Mouse (Mus musculus) hindbrain, embryonic 11.5 days (tissue): ENCODE results near the gene Fbxo34. TPM values are rescaled to one million over a fixed set of nuclear protein-coding genes. Genes with fewer than 3 reads are reported as not detected.
A peak's percentile ranks its signal among the peaks of the same experiment; 100 is the strongest.

Experiments used
- ATAC-seq: fragments of 200-750 bp; cut with Nextera tagmentation; 2 replicates; pipeline ENCODE4 v1.8.0; 2017; ENCODE audit warnings: mild to moderate bottlenecking, moderate TSS enrichment, moderate library complexity; ENCODE audit not compliant: low FRiP score
- DNase-seq: peaks from one replicate; pipeline ENCODE4 v3.0.0-alpha.2; 2015; ENCODE audit warnings: low spot score
- H3K27ac ChIP-seq: fragments of 300-500 bp; sonication (generic); 2 replicates; pipeline ENCODE4 v1.5.1; 2014; ENCODE audit warnings: mild to moderate bottlenecking, low read depth, low read length
- H3K27me3 ChIP-seq: fragments of 300-500 bp; sonication (generic); 2 replicates; pipeline ENCODE4 v1.6.1; 2014; ENCODE audit warnings: mild to moderate bottlenecking, low read length, moderate library complexity, mixed read lengths; ENCODE audit not compliant: control insufficient read depth, insufficient read depth
- H3K36me3 ChIP-seq: fragments of 300-500 bp; sonication (generic); 2 replicates; pipeline ENCODE4 v1.6.1; 2014; ENCODE audit warnings: mild to moderate bottlenecking, low read length, moderate library complexity, mixed read lengths; ENCODE audit not compliant: control insufficient read depth, insufficient read depth
- H3K4me1 ChIP-seq: fragments of 300-500 bp; sonication (generic); replicated peaks from 2 replicates; pipeline ENCODE4 v1.6.1; 2014; ENCODE audit warnings: low read length, mixed read lengths; ENCODE audit not compliant: control insufficient read depth, insufficient read depth
- H3K4me2 ChIP-seq: fragments of 300-500 bp; sonication (generic); replicated peaks from 2 replicates; pipeline ENCODE4 v1.6.1; 2014; ENCODE audit warnings: mild to moderate bottlenecking, low read depth, low read length
- H3K4me3 ChIP-seq: fragments of 300-500 bp; sonication (generic); 2 replicates; pipeline ENCODE4 v1.5.1; 2014; ENCODE audit warnings: low read depth, low read length
- H3K9ac ChIP-seq: fragments of 300-500 bp; sonication (generic); 2 replicates; pipeline ENCODE4 v1.6.1; 2014; ENCODE audit warnings: low read depth, low read length
- H3K9me3 ChIP-seq: fragments of 300-500 bp; sonication (generic); 2 replicates; pipeline ENCODE4 v1.6.1; 2016; ENCODE audit warnings: low read length; ENCODE audit not compliant: control insufficient read depth
- WGBS: fragments of 180-500 bp; shearing (Covaris S2); extraction: QIAGEN DNeasy Blood & Tissue Kit; methylation state at CpG from one replicate; pipeline ENCODE4 v1.1.7; 2014; 5-methylcytosine and 5-hydroxymethylcytosine counted together
- polyA plus RNA-seq: library from polyadenylated mRNA; unstranded; fragments of >200 nt; fragmentation: Nextera tagmentation; extraction: Ambion mirVana; gene quantifications from 2 replicates; pipeline ENCODE4 v1.2.1, GENCODE M21; 2014

Fbxo34 gene
- polyA plus RNA-seq, 1 experiment from 2014 or later: 20.1 TPM

GRCm38 (mm10) chr14:47421606-47422005 lies 28.6 kb upstream of the Fbxo34 start:
- H3K4me2 ChIP-seq: no peak overlapping the region
- no peaks in the 10 kb centered on the region for H3K4me1 ChIP-seq
- DNase-seq: no peak
- H3K9ac ChIP-seq: no peak overlapping the region
- ATAC-seq: no peak
- no peaks in the 10 kb centered on the region for H3K36me3 ChIP-seq
- H3K9me3 ChIP-seq: no peaks in the 10 kb centered on the region
- WGBS: 41% methylated on average over 2 of the region's 2 CpGs
- no peaks in the 10 kb centered on the region for H3K27me3 ChIP-seq
- no peak overlapping the region for H3K4me3 ChIP-seq
- H3K27ac ChIP-seq: no peak overlapping the region

GRCm38 (mm10) chr14:47422466-47422865 lies 27.8 kb upstream of the Fbxo34 start:
- H3K9ac ChIP-seq: no peak overlapping the region
- no peak for ATAC-seq
- WGBS: 64% methylated on average over 4 of the region's 4 CpGs

DNA sequence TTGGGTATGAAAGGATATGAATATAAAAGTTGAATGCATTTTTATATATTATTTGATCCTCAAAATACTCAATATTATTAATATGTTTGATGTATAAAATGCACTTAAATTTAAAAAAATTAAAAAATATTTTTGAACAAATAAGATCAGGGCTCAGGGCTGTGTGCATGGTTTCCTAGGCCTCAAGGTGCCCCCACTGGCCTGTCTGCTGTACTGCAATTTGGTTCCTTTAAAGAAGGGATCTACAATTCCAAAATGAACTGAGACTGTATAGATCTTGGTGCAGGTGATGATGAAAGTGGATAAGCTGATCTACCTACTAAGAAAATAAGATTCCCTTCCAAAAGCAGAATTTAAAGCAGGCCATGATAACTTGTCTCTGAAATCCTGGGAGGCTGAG lies 17.2 kb upstream of the Fbxo34 start:
- no peak for ATAC-seq
- no peak overlapping the region for H3K4me3 ChIP-seq
- no peak overlapping the region for H3K4me2 ChIP-seq
- no peaks in the 10 kb centered on the region for H3K27me3 ChIP-seq
- no peaks in the 10 kb centered on the region for H3K9me3 ChIP-seq
- peak; percentile 21 for DNase-seq
- H3K4me1 ChIP-seq: no peaks in the 10 kb centered on the region
- no peaks in the 10 kb centered on the region for H3K36me3 ChIP-seq
- no peak overlapping the region for H3K9ac ChIP-seq
- no peak overlapping the region for H3K27ac ChIP-seq

More at GRCm38 (mm10) chr14:47422466-47422865, 27.8 kb upstream of the Fbxo34 start:
- H3K4me1 ChIP-seq: no peaks in the 10 kb centered on the region
- no peaks in the 10 kb centered on the region for H3K27me3 ChIP-seq
- no peaks in the 10 kb centered on the region for H3K36me3 ChIP-seq
- no peak for DNase-seq
- H3K4me3 ChIP-seq: no peak overlapping the region
- H3K4me2 ChIP-seq: no peak overlapping the region
- no peak overlapping the region for H3K27ac ChIP-seq
- H3K9me3 ChIP-seq: no peaks in the 10 kb centered on the region

GRCm38 (mm10) chr14:47438947-47439346 lies 11.3 kb upstream of the Fbxo34 start:
- H3K4me1 ChIP-seq: no peaks in the 10 kb centered on the region
- no peaks in the 10 kb centered on the region for H3K27me3 ChIP-seq
- 62% methylated on average over 3 of the region's 3 CpGs for WGBS
- H3K4me3 ChIP-seq: no peak overlapping the region
- H3K27ac ChIP-seq: no peak overlapping the region
- H3K36me3 ChIP-seq: no peaks in the 10 kb centered on the region
- DNase-seq (no peak), ATAC-seq (no peak)
- H3K9me3 ChIP-seq: no peaks in the 10 kb centered on the region
- H3K9ac ChIP-seq: no peak overlapping the region
- no peak overlapping the region for H3K4me2 ChIP-seq

DNA sequence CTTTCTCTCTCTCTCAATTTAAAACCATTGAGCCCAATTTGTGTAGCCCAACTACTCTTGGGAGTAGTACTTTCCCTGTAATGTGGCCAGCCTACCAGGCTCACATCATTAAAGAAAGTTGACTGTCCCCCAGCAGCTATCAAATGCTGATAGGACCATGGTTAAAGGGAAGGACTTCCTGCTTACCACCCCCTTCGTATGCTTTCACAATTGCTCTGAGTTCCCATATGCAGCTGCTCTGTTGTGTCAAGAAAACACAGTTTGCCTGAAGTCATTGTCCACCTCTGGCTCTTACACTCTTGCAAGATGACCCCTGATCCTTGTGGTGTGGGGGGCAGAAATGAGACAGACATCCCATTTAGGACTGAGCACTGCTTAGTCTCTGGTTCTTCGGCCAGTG lies 5.3 kb upstream of the Fbxo34 start:
- Histone ChIP-seq H3K4me1 (no peaks in the 10 kb centered on the region), H3K9me3 (no peaks in the 10 kb centered on the region), H3K4me2 (no peak overlapping the region), H3K9ac (no peak overlapping the region), H3K4me3 (no peak overlapping the region), H3K27me3 (no peaks in the 10 kb centered on the region), H3K36me3 (no peaks in the 10 kb centered on the region), H3K27ac (no peak overlapping the region)
- DNase-seq (no peak), ATAC-seq (no peak)
- 57% methylated on average over 2 of the region's 2 CpGs for WGBS

GRCm38 (mm10) chr14:47445331-47446095 lies 4.7 kb upstream of the Fbxo34 start:
- WGBS: 76% methylated on average over 9 of the region's 9 CpGs
- no peak overlapping the region for H3K4me3 ChIP-seq
- H3K9ac ChIP-seq: no peak overlapping the region
- H3K27ac ChIP-seq: no peak overlapping the region
- no peaks in the 10 kb centered on the region for H3K27me3 ChIP-seq
- no peaks in the 10 kb centered on the region for H3K4me1 ChIP-seq
- no peaks in the 10 kb centered on the region for H3K36me3 ChIP-seq
- H3K9me3 ChIP-seq: no peaks in the 10 kb centered on the region
- no peak overlapping the region for H3K4me2 ChIP-seq
- no peak for DNase-seq
- ATAC-seq: no peak

DNA sequence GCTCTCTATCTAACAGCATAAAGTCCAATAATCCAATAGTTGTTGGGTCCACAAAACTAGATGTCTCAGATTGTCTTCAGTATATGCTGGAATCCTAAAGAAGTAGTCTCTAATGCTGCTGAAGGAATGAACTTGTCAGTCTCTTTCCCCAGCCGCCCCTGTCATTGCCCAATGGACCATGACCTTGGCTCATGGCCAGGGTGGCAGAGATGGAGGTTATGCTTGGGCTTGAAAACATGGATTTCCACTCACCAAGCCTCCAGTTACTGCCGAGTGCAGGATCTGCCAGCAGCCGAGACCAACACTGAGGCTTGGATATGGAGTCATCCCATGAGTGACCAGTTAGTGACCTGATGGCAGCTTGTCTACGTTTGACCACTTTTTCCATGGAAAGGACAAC lies 9.3 kb downstream of the Fbxo34 start:
- 86% methylated on average over 4 of the region's 4 CpGs for WGBS
- Histone ChIP-seq H3K9ac (no peak overlapping the region), H3K4me3 (no peak overlapping the region), H3K36me3 (no peaks in the 10 kb centered on the region), H3K4me1 (no peaks in the 10 kb centered on the region), H3K27me3 (no peaks in the 10 kb centered on the region), H3K27ac (no peak overlapping the region), H3K4me2 (no peak overlapping the region), H3K9me3 (no peaks in the 10 kb centered on the region)
- no peak for ATAC-seq
- DNase-seq: no peak

DNA sequence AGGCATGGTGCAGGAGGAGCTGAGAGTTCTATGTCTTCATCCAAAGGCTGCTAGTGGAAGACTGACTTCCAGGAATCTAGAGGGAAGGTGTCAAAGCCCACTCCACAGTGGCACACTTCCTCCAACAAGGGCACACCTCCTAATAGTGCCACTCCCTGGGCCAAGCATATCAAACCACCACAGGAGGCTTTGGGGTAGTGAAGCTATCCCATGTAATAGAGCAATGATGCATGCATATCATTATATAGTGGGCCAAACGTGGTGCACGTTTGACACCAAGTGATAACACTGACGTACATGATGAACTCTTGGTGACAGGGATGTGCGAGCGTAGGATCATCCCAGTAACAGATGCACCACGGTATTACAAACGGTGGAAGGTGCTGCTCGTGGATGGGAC lies 11.8 kb downstream of the Fbxo34 start:
- ATAC-seq: no peak
- 92% methylated on average over 8 of the region's 8 CpGs for WGBS

GRCm38 (mm10) chr14:47462453-47462852 lies 12.2 kb downstream of the Fbxo34 start:
- no peak for ATAC-seq
- Histone ChIP-seq H3K36me3 (no peaks in the 10 kb centered on the region), H3K27me3 (no peaks in the 10 kb centered on the region), H3K9me3 (no peaks in the 10 kb centered on the region), H3K4me1 (no peaks in the 10 kb centered on the region), H3K4me3 (no peak overlapping the region), H3K9ac (no peak overlapping the region), H3K27ac (no peak overlapping the region), H3K4me2 (no peak overlapping the region)
- DNase-seq: no peak
- WGBS: 85% methylated on average over 4 of the region's 4 CpGs

More for the DNA sequence above, 11.8 kb downstream of the Fbxo34 start:
- Histone ChIP-seq H3K27me3 (no peaks in the 10 kb centered on the region), H3K4me1 (no peaks in the 10 kb centered on the region), H3K9me3 (no peaks in the 10 kb centered on the region), H3K4me3 (no peak overlapping the region), H3K36me3 (no peaks in the 10 kb centered on the region), H3K27ac (no peak overlapping the region), H3K9ac (no peak overlapping the region), H3K4me2 (no peak overlapping the region)
- no peak for DNase-seq
